11 mouse cellular contexts compared by ENCODE assay signal in the genomic region with DNA sequence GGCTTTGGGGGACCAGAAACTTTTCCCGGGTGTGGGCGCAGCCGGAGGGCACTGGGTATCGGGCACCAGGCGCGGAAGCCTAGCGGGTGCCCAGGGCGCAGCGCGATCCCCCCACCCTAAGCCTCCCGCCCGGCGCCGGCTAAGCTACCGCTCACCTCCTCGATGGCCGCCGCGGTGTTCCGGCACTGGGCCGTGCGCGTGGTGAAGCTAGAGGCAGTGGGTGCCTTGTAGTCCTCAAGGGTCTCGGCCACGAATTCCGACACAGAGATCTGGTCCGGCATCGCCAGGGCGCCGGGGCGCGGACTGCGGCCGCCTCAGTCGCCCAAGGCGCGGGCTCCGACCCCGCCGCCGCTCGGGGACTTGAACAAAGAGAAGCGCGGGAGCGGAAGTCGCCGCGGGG. TPM values are rescaled to one million over a fixed set of nuclear protein-coding genes. Genes with fewer than 3 reads are reported as not detected.
A peak's percentile ranks its signal among the peaks of the same experiment; 100 is the strongest.
DNase-seq lines count a peak whose midpoint lies in the region; ATAC-seq and TF ChIP-seq lines count a peak whose summit lies in the region.
"Not testable (repeated sequence)": the region's sequence is repeated elsewhere in the genome, so short reads cannot be mapped to it uniquely, and the experiment has no call there.
"Had no signal": no experiment of that assay in that cellular context is flagged by ENCODE, and none has a peak within 500 bp of the region (broad histone marks: within the 10 kb centered on the region; RNA-seq: fewer than 3 reads in every experiment).

No protein-coding gene starts in this region.

- not testable (repeated sequence) for H3K36me3 ChIP-seq in embryonic facial prominence, embryonic 11.5 days (replicated peaks; ENCODE audit: control insufficient read depth, insufficient read depth, low read depth, low read length); heart, embryonic 12.5 days; intestine, postnatal 0 days (ENCODE audit: control insufficient read depth, insufficient read depth); midbrain, embryonic 12.5 days; stomach, embryonic 16.5 days (ENCODE audit: control insufficient read depth, insufficient read depth, low read length)

- 14% methylated on average over 28 of the region's 48 CpGs for WGBS in embryonic facial prominence, embryonic 11.5 days
- 7% methylated on average over 31 of the region's 48 CpGs for WGBS in heart, embryonic 12.5 days
- 18% methylated on average over 34 of the region's 48 CpGs for WGBS in intestine, postnatal 0 days
- 20% methylated on average over 18 of the region's 48 CpGs for WGBS in midbrain, embryonic 12.5 days
- WGBS in stomach, embryonic 16.5 days: 20% methylated on average over 34 of the region's 48 CpGs

- H3K9ac ChIP-seq in embryonic facial prominence, embryonic 11.5 days (replicated peaks; ENCODE audit: low read length); heart, embryonic 12.5 days; intestine, postnatal 0 days (ENCODE audit: low read depth, low read length); midbrain, embryonic 12.5 days (replicated peaks); stomach, embryonic 16.5 days (ENCODE audit: low read length): not testable (repeated sequence)

- DNase-seq in adrenal gland, adult 18-20 months (ENCODE audit: low spot score in 2 of 2): peak; percentile 1 to 22
- not testable (repeated sequence) for DNase-seq in embryonic facial prominence, embryonic 11.5 days (ENCODE audit: low spot score)
- peak; percentile 7 to 11 for DNase-seq in left cerebral cortex, postnatal 36 days (ENCODE audit: low spot score in 2 of 2)

- H3K27ac ChIP-seq in embryonic facial prominence, embryonic 11.5 days (replicated peaks; ENCODE audit: low read depth, low read length); heart, embryonic 12.5 days (ENCODE audit: poor library complexity, severe bottlenecking); intestine, postnatal 0 days (ENCODE audit: low read depth, low read length); midbrain, embryonic 12.5 days (replicated peaks); stomach, embryonic 16.5 days (ENCODE audit: low read length): not testable (repeated sequence)

- H3K4me2 ChIP-seq in embryonic facial prominence, embryonic 11.5 days (ENCODE audit: low read depth, low read length); midbrain, embryonic 12.5 days (replicated peaks); stomach, embryonic 16.5 days (ENCODE audit: low read depth, low read length): not testable (repeated sequence)
- H3K4me2 ChIP-seq in heart, embryonic 12.5 days: peak overlapping the region; percentile 33; the same call in 1 of the 2 replicates
- H3K4me2 ChIP-seq in intestine, postnatal 0 days (replicated peaks; ENCODE audit: low read depth): peak overlapping the region; percentile 38; the same call in 1 of the 2 replicates

- intact Hi-C loops in left cerebral cortex, postnatal 36 days (cut with DNase I): not testable (repeated sequence)

- peak overlapping the region; percentile 18; the same call in 1 of the 2 replicates for H3K4me3 ChIP-seq in embryonic facial prominence, embryonic 11.5 days (ENCODE audit: low read depth, low read length)
- H3K4me3 ChIP-seq in heart, embryonic 12.5 days: peak overlapping the region; percentile 33
- H3K4me3 ChIP-seq in intestine, postnatal 0 days (ENCODE audit: low read depth, low read length): not testable (repeated sequence)
- 0 out of 2 replicates have a peak overlapping the region, but pooled peaks have one; percentile 10 for H3K4me3 ChIP-seq in midbrain, embryonic 12.5 days
- H3K4me3 ChIP-seq in stomach, embryonic 16.5 days (replicated peaks; ENCODE audit: low read length): peak overlapping the region; percentile 3; the same call in 1 of the 2 replicates

- TF ChIP-seq CTCF in intestine, postnatal 0 days (IDR thresholded peaks at IDR 0.05; ENCODE audit: low read depth): not testable (repeated sequence)

- H3K9me3 ChIP-seq in embryonic facial prominence, embryonic 11.5 days (replicated peaks; ENCODE audit: control insufficient read depth, low read length); intestine, postnatal 0 days (ENCODE audit: control insufficient read depth); midbrain, embryonic 12.5 days; stomach, embryonic 16.5 days (replicated peaks; ENCODE audit: control insufficient read depth, low read length): not testable (repeated sequence)
- H3K9me3 ChIP-seq in heart, embryonic 12.5 days (replicated peaks): peaks cover 12% of the 10 kb centered on the region

- ATAC-seq in embryonic facial prominence, embryonic 11.5 days (replicated peaks; ENCODE audit: insufficient number of reproducible peaks, low FRiP score, low TSS enrichment, low read depth); heart, embryonic 12.5 days (ENCODE audit: insufficient number of reproducible peaks, low FRiP score); intestine, postnatal 0 days; midbrain, embryonic 12.5 days (ENCODE audit: low FRiP score, low read depth); stomach, embryonic 16.5 days (ENCODE audit: insufficient read depth, low FRiP score): not testable (repeated sequence)

- not testable (repeated sequence) for H3K4me1 ChIP-seq in embryonic facial prominence, embryonic 11.5 days (ENCODE audit: control insufficient read depth, insufficient read depth, low read length); heart, embryonic 12.5 days (replicated peaks); intestine, postnatal 0 days (replicated peaks; ENCODE audit: control insufficient read depth, insufficient read depth, low read length); midbrain, embryonic 12.5 days; stomach, embryonic 16.5 days (ENCODE audit: control insufficient read depth, insufficient read depth, low read length)

- H3K27me3 ChIP-seq in embryonic facial prominence, embryonic 11.5 days (ENCODE audit: control insufficient read depth, insufficient read depth, low read length); heart, embryonic 12.5 days (replicated peaks); intestine, postnatal 0 days (replicated peaks; ENCODE audit: control insufficient read depth, insufficient read depth, low read length); midbrain, embryonic 12.5 days; stomach, embryonic 16.5 days (ENCODE audit: control insufficient read depth, insufficient read depth, low read length): not testable (repeated sequence)

RNA-seq across cellular contexts. Expression of a gene that starts 20.3 kb away (rescaled TPM):
- total RNA-seq in adrenal gland, adult 18-20 months (2021): not detected
- 0.36 and 0.76 TPM in 2 replicates for polyA plus RNA-seq in embryonic facial prominence, embryonic 11.5 days (2014; fragmentation: Nextera tagmentation; extraction: Ambion mirVana)
- 0.32 and 0.33 TPM in 2 replicates for polyA plus RNA-seq in heart, embryonic 12.5 days (2016; fragmentation: Nextera tagmentation; extraction: Ambion mirVana)
- polyA plus RNA-seq in intestine, postnatal 0 days (2015; fragmentation: Nextera tagmentation; extraction: Ambion mirVana): 0.25 and 0.27 TPM in 2 replicates
- total RNA-seq in left cerebral cortex, postnatal 36 days (2021): under 1 TPM in 1 of 2 experiments, not detected in 1; 0.22 TPM
- polyA plus RNA-seq in midbrain, embryonic 12.5 days (2016; fragmentation: Nextera tagmentation; extraction: Ambion mirVana): 0.22 and 0.26 TPM in 2 replicates
- polyA plus RNA-seq in stomach, embryonic 16.5 days (2015; fragmentation: Nextera tagmentation; extraction: Ambion mirVana): 0.55 and 0.65 TPM in 2 replicates
- total RNA-seq: common myeloid progenitor, adult 5-6 weeks; left cerebral cortex, adult 2 months had no signal
- polyA plus RNA-seq: G1E; inflammation-experienced regulatory T-cells, adult 6 months had no signal
